Mouse (Mus musculus) thymus, adult 2 months (tissue): Measurements from ENCODE around the gene Sesn2.

Experiments used
- CTCF ChIP-seq: fragments of 200-500 bp; IDR thresholded peaks from 2 replicates; pipeline ENCODE4 v1.5.1; 2012; ENCODE audit warnings: mild to moderate bottlenecking, control low read depth, low read length, moderate library complexity, borderline replicate concordance; ENCODE audit not compliant: control insufficient read depth, poor library complexity, insufficient read depth; ENCODE audit errors: extremely low read depth
- POLR2A ChIP-seq: fragments of 200-500 bp; IDR thresholded peaks from 2 replicates; pipeline ENCODE4 v1.6.1; 2012; ENCODE audit warnings: mild to moderate bottlenecking, low read length, control low read depth, moderate library complexity; ENCODE audit not compliant: control insufficient read depth, poor library complexity, insufficient read depth; ENCODE audit errors: extremely low read depth

GRCm38 (mm10) chr4:132482956-132483608 is 27.2 kb downstream of the Sesn2 start:
- TF ChIP-seq POLR2A (no peak), CTCF (no peak)
